Mouse (Mus musculus) myocyte (in vitro differentiated cells): Measurements from ENCODE around the gene 1700001P01Rik. TPM values are rescaled to one million over a fixed set of nuclear protein-coding genes. Genes with fewer than 3 reads are reported as not detected.
A peak's percentile ranks its signal among the peaks of the same experiment; 100 is the strongest.

Experiments used
- H3K27me3 ChIP-seq: one replicate; pipeline ENCODE4 v1.6.1; 2011; ENCODE audit not compliant: control insufficient read depth, insufficient read depth, insufficient read length
- H3K36me3 ChIP-seq: one replicate; pipeline ENCODE4 v1.6.1; 2011; ENCODE audit not compliant: control insufficient read depth, insufficient read depth
- H3K4me2 ChIP-seq: one replicate; pipeline ENCODE4 v1.6.1; 2011; ENCODE audit warnings: low read depth, control low read depth
- H3K4me3 ChIP-seq: one replicate; pipeline ENCODE4 v1.5.1; 2011; ENCODE audit warnings: mild to moderate bottlenecking, control low read depth, moderate library complexity
- H3K79me2 ChIP-seq: one replicate; pipeline ENCODE4 v1.6.1; 2011; ENCODE audit not compliant: control insufficient read depth, insufficient read depth
- H3ac ChIP-seq: one replicate; pipeline ENCODE4 v1.6.1; 2011; ENCODE audit not compliant: control insufficient read depth, insufficient read length
- CEBPB ChIP-seq: IDR thresholded peaks from 2 replicates; pipeline ENCODE4 v1.6.1; 2011; ENCODE audit warnings: mild to moderate bottlenecking, moderate library complexity; ENCODE audit not compliant: poor library complexity, insufficient read depth, severe bottlenecking
- E2F4 ChIP-seq: IDR thresholded peaks from one replicate; pipeline ENCODE4 v1.6.1; 2011; ENCODE audit warnings: mild to moderate bottlenecking, control low read depth, moderate library complexity; ENCODE audit not compliant: insufficient read depth
- MAX ChIP-seq: IDR thresholded peaks from one replicate; pipeline ENCODE4 v1.6.1; 2011; ENCODE audit warnings: low read depth, mild to moderate bottlenecking, control low read depth
- MYOD1 ChIP-seq, 3 experiments: IDR thresholded peaks; one replicate each; pipeline ENCODE4 v1.6.1; 2011; ENCODE audit warnings: control low read depth in 2 of 3, low read depth in 2 of 3, mild to moderate bottlenecking in 2 of 3, moderate library complexity in 1 of 3; ENCODE audit not compliant: insufficient read length in 2 of 3, control insufficient read depth in 1 of 3
- MYOG ChIP-seq, 3 experiments: IDR thresholded peaks; one replicate each; pipeline ENCODE4 v1.6.1; 2011; ENCODE audit warnings: control low read depth in 2 of 3, low read depth in 2 of 3, mild to moderate bottlenecking in 2 of 3; ENCODE audit not compliant: insufficient read length in 2 of 3, control insufficient read depth in 1 of 3, insufficient read depth in 1 of 3
- POLR2A ChIP-seq: IDR thresholded peaks from one replicate; pipeline ENCODE4 v1.6.1; 2011; ENCODE audit warnings: low read depth, mild to moderate bottlenecking, control low read depth, moderate library complexity; ENCODE audit not compliant: insufficient read length
- POLR2AphosphoS2 ChIP-seq: IDR thresholded peaks from one replicate; pipeline ENCODE4 v1.6.1; 2011; ENCODE audit warnings: low read depth, control low read depth; ENCODE audit not compliant: insufficient read length
- REST ChIP-seq: IDR thresholded peaks from one replicate; pipeline ENCODE4 v1.6.1; 2011; ENCODE audit warnings: mild to moderate bottlenecking, control low read depth, moderate library complexity; ENCODE audit not compliant: insufficient read depth, insufficient read length
- SRF ChIP-seq: IDR thresholded peaks from one replicate; pipeline ENCODE4 v1.6.1; 2011; ENCODE audit warnings: low read depth; ENCODE audit not compliant: control insufficient read depth, insufficient read length
- TCF12 ChIP-seq: IDR thresholded peaks from one replicate; pipeline ENCODE4 v1.6.1; 2011; ENCODE audit warnings: mild to moderate bottlenecking, control low read depth; ENCODE audit not compliant: poor library complexity, insufficient read depth, severe bottlenecking
- TCF3 ChIP-seq: IDR thresholded peaks from one replicate; pipeline ENCODE4 v1.6.1; 2011; ENCODE audit warnings: low read depth, control low read depth; ENCODE audit not compliant: insufficient read length
- USF1 ChIP-seq: IDR thresholded peaks from one replicate; pipeline ENCODE4 v1.6.1; 2011; ENCODE audit warnings: low read depth, mild to moderate bottlenecking, control low read depth, moderate library complexity
- polyA plus RNA-seq: library from polyadenylated mRNA; unstranded; fragments of >200 nt; fragmentation: generic; extraction: Trizol; gene quantifications from one replicate; pipeline ENCODE4 v1.2.1, GENCODE M21; 2012; ENCODE audit warnings: missing spikeins

Gene 1700001P01Rik
- polyA plus RNA-seq, 1 experiment = 0.07 TPM

- no peaks in the 10 kb centered on the region for H3K27me3 ChIP-seq
- H3K79me2 ChIP-seq = no peaks in the 10 kb centered on the region
- H3ac ChIP-seq = no peak overlapping the region
- H3K4me2 ChIP-seq = no peak overlapping the region
- H3K36me3 ChIP-seq = no peaks in the 10 kb centered on the region
- TF ChIP-seq SRF = no peak
- TF ChIP-seq POLR2A = no peak
- TF ChIP-seq MAX = no peak
- TF ChIP-seq MYOG (IDR thresholded peaks at IDR 0.05; ENCODE audit: control insufficient read depth in 1 of 3, insufficient read depth in 1 of 3, insufficient read length in 2 of 3, low read depth in 2 of 3) = no peak
- no peak for TF ChIP-seq REST
- TF ChIP-seq MYOD1 (IDR thresholded peaks at IDR 0.05; ENCODE audit: control insufficient read depth in 1 of 3, insufficient read length in 2 of 3, low read depth in 2 of 3) = no peak
- TF ChIP-seq TCF3 = no peak
- no peak for TF ChIP-seq POLR2AphosphoS2
- no peak for TF ChIP-seq USF1
- no peak for TF ChIP-seq CEBPB
- no peak overlapping the region for H3K4me3 ChIP-seq
Measured at GRCm38 (mm10) chr11:97787961-97788360, 12.2 kb upstream of the 1700001P01Rik start.

- Histone ChIP-seq H3K4me3 (peak overlapping the region; percentile 98), H3K36me3 (peaks cover 39% of the 10 kb centered on the region), H3K27me3 (no peaks in the 10 kb centered on the region), H3K79me2 (peaks cover 38% of the 10 kb centered on the region), H3K4me2 (peak overlapping the region; percentile 83), H3ac (peak overlapping the region; percentile 80)
- no peak for TF ChIP-seq CEBPB
- TF ChIP-seq TCF12 = no peak
Measured at GRCm38 (mm10) chr11:97782564-97782895, 6.8 kb upstream of the 1700001P01Rik start.

- peaks cover 44% of the 10 kb centered on the region for H3K36me3 ChIP-seq
- peak within 1 kb of the TSS; percentile 80 for H3ac ChIP-seq
- TF ChIP-seq MAX = no peak
- TF ChIP-seq REST = no peak
- peak; percentile 77 for TF ChIP-seq POLR2AphosphoS2
- no peak for TF ChIP-seq TCF12
- TF ChIP-seq TCF3 = no peak
- peak; percentile 99 for TF ChIP-seq USF1
- peak; percentile 73 for TF ChIP-seq POLR2A
- TF ChIP-seq MYOG (IDR thresholded peaks at IDR 0.05; ENCODE audit: control insufficient read depth in 1 of 3, insufficient read depth in 1 of 3, insufficient read length in 2 of 3, low read depth in 2 of 3) = no peak
- peak; percentile 28 for TF ChIP-seq E2F4
- TF ChIP-seq MYOD1 (IDR thresholded peaks at IDR 0.05; ENCODE audit: control insufficient read depth in 1 of 3, insufficient read length in 2 of 3, low read depth in 2 of 3) = no peak
- no peak for TF ChIP-seq CEBPB
- TF ChIP-seq SRF = peak; percentile 86
- peak within 1 kb of the TSS; percentile 98 for H3K4me3 ChIP-seq
- H3K79me2 ChIP-seq = peaks cover 38% of the 10 kb centered on the region
- H3K27me3 ChIP-seq = no peaks in the 10 kb centered on the region
- H3K4me2 ChIP-seq = peak within 1 kb of the TSS; percentile 83
Measured at GRCm38 (mm10) chr11:97781832-97782563, 6.3 kb upstream of the 1700001P01Rik start, which contains the start of gene Rpl23. Gene Rpl23, minus strand, starts transcription at chr11:97782437.

- peak overlapping the region; percentile 98 for H3K4me3 ChIP-seq
- peak overlapping the region; percentile 83 for H3K4me2 ChIP-seq
- TF ChIP-seq TCF3 = no peak
- no peak for TF ChIP-seq MYOG (IDR thresholded peaks at IDR 0.05; ENCODE audit: control insufficient read depth in 1 of 3, insufficient read depth in 1 of 3, insufficient read length in 2 of 3, low read depth in 2 of 3)
- no peak for TF ChIP-seq REST
- TF ChIP-seq USF1 = no peak
- TF ChIP-seq TCF12 = no peak
- no peak for TF ChIP-seq MAX
- TF ChIP-seq MYOD1 (IDR thresholded peaks at IDR 0.05; ENCODE audit: control insufficient read depth in 1 of 3, insufficient read length in 2 of 3, low read depth in 2 of 3) = no peak
- TF ChIP-seq E2F4 = no peak
- no peak for TF ChIP-seq POLR2AphosphoS2
- no peak for TF ChIP-seq CEBPB
- no peak for TF ChIP-seq POLR2A
- no peak for TF ChIP-seq SRF
- peaks cover 50% of the 10 kb centered on the region for H3K36me3 ChIP-seq
- H3K79me2 ChIP-seq = peaks cover 38% of the 10 kb centered on the region
- H3K27me3 ChIP-seq = no peaks in the 10 kb centered on the region
- H3ac ChIP-seq = peak overlapping the region; percentile 80
Measured at GRCm38 (mm10) chr11:97781478-97781831, 5.7 kb upstream of the 1700001P01Rik start.

- TF ChIP-seq TCF12 (no peak), POLR2A (no peak), USF1 (no peak), MYOG (IDR thresholded peaks at IDR 0.05; ENCODE audit: control insufficient read depth in 1 of 3, insufficient read depth in 1 of 3, insufficient read length in 2 of 3, low read depth in 2 of 3) (no peak), POLR2AphosphoS2 (no peak), TCF3 (no peak), E2F4 (no peak), CEBPB (no peak), SRF (no peak), REST (no peak), MAX (no peak), MYOD1 (IDR thresholded peaks at IDR 0.05; ENCODE audit: control insufficient read depth in 1 of 3, insufficient read length in 2 of 3, low read depth in 2 of 3) (no peak)
- H3K27me3 ChIP-seq = no peaks in the 10 kb centered on the region
- H3K4me2 ChIP-seq = peak overlapping the region; percentile 83
- peak overlapping the region; percentile 98 for H3K4me3 ChIP-seq
- H3K79me2 ChIP-seq = peaks cover 38% of the 10 kb centered on the region
- no peak overlapping the region for H3ac ChIP-seq
- H3K36me3 ChIP-seq = peaks cover 50% of the 10 kb centered on the region
Measured at GRCm38 (mm10) chr11:97779968-97780701, 4.4 kb upstream of the 1700001P01Rik start.
